Mouse (Mus musculus): ENCODE measurements around the gene Mdm2. TPM values are rescaled to one million over a fixed set of nuclear protein-coding genes. Genes with fewer than 3 reads are reported as not detected.

The Mdm2 gene
- polyA plus RNA-seq, 1 experiment: 41.8 TPM

GRCm38 (mm10) chr10:117714048-117714545 is 3.5 kb upstream of the Mdm2 start:
- peaks cover 4% of the 10 kb centered on the region for H3K36me3 ChIP-seq (replicated peaks; ENCODE audit: low read length)
- no peaks in the 10 kb centered on the region for H3K27me3 ChIP-seq (replicated peaks)
- TF ChIP-seq GATA1 (IDR thresholded peaks at IDR 0.05; ENCODE audit: borderline replicate concordance, low read length) (no peak), FLI1 (IDR thresholded peaks at IDR 0.05; ENCODE audit: low read length) (no peak)
- H3K4me1 ChIP-seq: peaks cover 74% of the 10 kb centered on the region
- H3K9me3 ChIP-seq: no peaks in the 10 kb centered on the region
- H3K4me3 ChIP-seq (replicated peaks): no peak overlapping the region

GRCm38 (mm10) chr10:117713466-117713865 is 2.9 kb upstream of the Mdm2 start:
- Histone ChIP-seq H3K36me3 (replicated peaks; ENCODE audit: low read length) (peaks cover 10% of the 10 kb centered on the region), H3K4me1 (peaks cover 73% of the 10 kb centered on the region), H3K9me3 (no peaks in the 10 kb centered on the region), H3K4me3 (replicated peaks) (no peak overlapping the region), H3K27me3 (replicated peaks) (no peaks in the 10 kb centered on the region)
- TF ChIP-seq FLI1 (IDR thresholded peaks at IDR 0.05; ENCODE audit: low read length) (no peak), GATA1 (IDR thresholded peaks at IDR 0.05; ENCODE audit: borderline replicate concordance, low read length) (no peak)

GRCm38 (mm10) chr10:117712871-117713270 is 2.3 kb upstream of the Mdm2 start:
- no peaks in the 10 kb centered on the region for H3K27me3 ChIP-seq (replicated peaks)

GRCm38 (mm10) chr10:117712191-117712754 is 1.7 kb upstream of the Mdm2 start:
- Histone ChIP-seq H3K4me3 (replicated peaks) (no peak overlapping the region), H3K27me3 (replicated peaks) (no peaks in the 10 kb centered on the region), H3K36me3 (replicated peaks; ENCODE audit: low read length) (peaks cover 20% of the 10 kb centered on the region), H3K9me3 (no peaks in the 10 kb centered on the region), H3K4me1 (peaks cover 68% of the 10 kb centered on the region)
- TF ChIP-seq FLI1 (IDR thresholded peaks at IDR 0.05; ENCODE audit: low read length) (no peak), GATA1 (IDR thresholded peaks at IDR 0.05; ENCODE audit: borderline replicate concordance, low read length) (no peak)

More at GRCm38 (mm10) chr10:117712871-117713270, 2.3 kb upstream of the Mdm2 start:
- Histone ChIP-seq H3K36me3 (replicated peaks; ENCODE audit: low read length) (peaks cover 14% of the 10 kb centered on the region), H3K4me1 (peaks cover 68% of the 10 kb centered on the region), H3K9me3 (no peaks in the 10 kb centered on the region), H3K4me3 (replicated peaks) (no peak overlapping the region)
- TF ChIP-seq GATA1 (IDR thresholded peaks at IDR 0.05; ENCODE audit: borderline replicate concordance, low read length) (no peak), FLI1 (IDR thresholded peaks at IDR 0.05; ENCODE audit: low read length) (no peak)

- Histone ChIP-seq H3K4me1 (peaks cover 68% of the 10 kb centered on the region), H3K27me3 (replicated peaks) (no peaks in the 10 kb centered on the region), H3K36me3 (replicated peaks; ENCODE audit: low read length) (peaks cover 29% of the 10 kb centered on the region), H3K9me3 (no peaks in the 10 kb centered on the region), H3K4me3 (replicated peaks) (peak overlapping the region; percentile 94)
- no peak for TF ChIP-seq GATA1 (IDR thresholded peaks at IDR 0.05; ENCODE audit: borderline replicate concordance, low read length)
- no peak for TF ChIP-seq FLI1 (IDR thresholded peaks at IDR 0.05; ENCODE audit: low read length)
Measured at GRCm38 (mm10) chr10:117711408-117711807, 850 bp upstream of the Mdm2 start.

- TF ChIP-seq GATA1 (IDR thresholded peaks at IDR 0.05; ENCODE audit: borderline replicate concordance, low read length) (no peak), FLI1 (IDR thresholded peaks at IDR 0.05; ENCODE audit: low read length) (no peak; the same call in 1 of the 2 replicates)
- Histone ChIP-seq H3K36me3 (replicated peaks; ENCODE audit: low read length) (peaks cover 41% of the 10 kb centered on the region), H3K27me3 (replicated peaks) (no peaks in the 10 kb centered on the region), H3K4me1 (peaks cover 65% of the 10 kb centered on the region), H3K4me3 (replicated peaks) (peak overlapping the region; percentile 94), H3K9me3 (no peaks in the 10 kb centered on the region)
Measured at GRCm38 (mm10) chr10:117709930-117710603, 491 bp downstream of the Mdm2 start.

GRCm38 (mm10) chr10:117709326-117709830 is 1.2 kb downstream of the Mdm2 start:
- H3K4me3 ChIP-seq (replicated peaks): peak overlapping the region; percentile 94
- peaks cover 60% of the 10 kb centered on the region for H3K4me1 ChIP-seq
- TF ChIP-seq FLI1 (IDR thresholded peaks at IDR 0.05; ENCODE audit: low read length) (no peak), GATA1 (IDR thresholded peaks at IDR 0.05; ENCODE audit: borderline replicate concordance, low read length) (no peak)
- no peaks in the 10 kb centered on the region for H3K27me3 ChIP-seq (replicated peaks)
- H3K36me3 ChIP-seq (replicated peaks; ENCODE audit: low read length): peaks cover 48% of the 10 kb centered on the region
- no peaks in the 10 kb centered on the region for H3K9me3 ChIP-seq

GRCm38 (mm10) chr10:117708856-117709255 is 1.7 kb downstream of the Mdm2 start:
- no peaks in the 10 kb centered on the region for H3K27me3 ChIP-seq (replicated peaks)
- H3K4me1 ChIP-seq: peaks cover 54% of the 10 kb centered on the region
- peak overlapping the region; percentile 94 for H3K4me3 ChIP-seq (replicated peaks)
- H3K36me3 ChIP-seq (replicated peaks; ENCODE audit: low read length): peaks cover 53% of the 10 kb centered on the region
- TF ChIP-seq GATA1 (IDR thresholded peaks at IDR 0.05; ENCODE audit: borderline replicate concordance, low read length) (no peak), FLI1 (IDR thresholded peaks at IDR 0.05; ENCODE audit: low read length) (no peak)
- H3K9me3 ChIP-seq: no peaks in the 10 kb centered on the region

- H3K4me3 ChIP-seq (replicated peaks): peak overlapping the region; percentile 94
- no peaks in the 10 kb centered on the region for H3K9me3 ChIP-seq
- H3K27me3 ChIP-seq (replicated peaks): no peaks in the 10 kb centered on the region
- H3K4me1 ChIP-seq: peaks cover 50% of the 10 kb centered on the region
- TF ChIP-seq GATA1 (IDR thresholded peaks at IDR 0.05; ENCODE audit: borderline replicate concordance, low read length) (no peak), FLI1 (IDR thresholded peaks at IDR 0.05; ENCODE audit: low read length) (no peak)
- peaks cover 58% of the 10 kb centered on the region for H3K36me3 ChIP-seq (replicated peaks; ENCODE audit: low read length)
Measured at GRCm38 (mm10) chr10:117708376-117708775, 2.2 kb downstream of the Mdm2 start.
